Mouse (Mus musculus): ENCODE measurements around the gene Crygf. TPM values are rescaled to one million over a fixed set of nuclear protein-coding genes. Genes with fewer than 3 reads are reported as not detected.
"Not testable (repeated sequence)": the region's sequence is repeated elsewhere in the genome, so short reads cannot be mapped to it uniquely, and the experiment has no call there.

Gene Crygf
- not detected in 2 replicates for total RNA-seq (2015)
- not detected in 2 replicates for total RNA-seq (2017)

DNA sequence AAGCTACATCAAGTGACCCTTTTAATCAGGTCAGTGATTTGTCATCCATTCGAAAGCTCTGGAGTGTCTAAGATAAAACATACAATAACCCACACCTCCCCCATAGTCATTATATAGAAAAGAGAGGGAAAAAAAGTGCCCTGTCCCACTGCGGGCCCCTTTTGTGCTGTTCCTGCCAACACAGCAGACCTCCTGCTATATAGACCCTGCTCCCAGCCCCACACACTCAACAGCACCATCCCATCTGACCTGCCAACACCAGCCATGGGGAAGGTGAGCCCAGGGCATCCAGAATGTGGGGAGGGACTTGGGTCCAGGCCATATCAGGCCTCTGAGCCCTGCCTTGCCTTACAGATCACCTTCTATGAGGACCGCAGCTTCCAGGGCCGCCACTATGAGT is at the start of gene Crygf:
Crygf (plus strand) TSS at position 227 of the 400 bp plus-strand sequence.
- no peak for ATAC-seq (replicated peaks; ENCODE audit: poor library complexity)

DNA sequence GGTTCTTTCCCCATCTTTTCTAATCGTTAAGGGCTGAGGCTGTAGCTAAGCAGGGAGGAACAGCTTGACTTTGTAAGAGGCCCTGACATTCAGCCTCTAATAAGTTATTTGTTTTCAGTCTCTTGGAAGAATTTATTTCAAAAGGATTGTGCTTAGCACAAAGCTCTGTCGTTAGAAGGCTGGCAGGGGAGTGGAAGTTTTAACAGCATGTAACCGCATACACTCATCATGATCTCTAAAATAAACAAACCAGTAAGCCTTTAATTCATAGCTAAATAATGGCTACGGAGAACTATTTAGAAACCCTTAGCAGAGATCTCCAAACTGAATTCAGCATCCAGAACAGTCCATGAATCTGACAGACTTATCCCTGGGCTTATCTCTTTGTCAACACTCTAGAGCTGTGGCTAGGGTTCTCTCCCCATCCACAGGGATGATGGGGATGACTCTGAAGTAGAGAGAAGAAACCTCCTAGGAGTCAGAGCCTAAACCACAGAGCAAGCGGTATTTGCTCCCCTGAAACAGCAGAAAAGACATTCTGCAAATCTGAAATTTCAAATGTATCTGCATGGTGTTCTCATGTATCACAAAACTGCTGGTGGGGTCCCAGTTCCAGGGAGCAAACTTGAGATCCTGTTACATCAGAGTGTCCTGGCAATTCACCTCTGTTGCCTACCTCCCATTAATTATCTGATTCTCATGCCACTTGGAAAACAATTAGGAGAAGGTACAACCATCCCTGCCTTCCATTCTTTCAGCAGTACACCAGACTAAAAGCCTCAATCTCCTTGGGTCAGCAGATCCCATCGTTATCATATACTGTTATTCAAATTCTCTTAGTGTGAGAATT is 734 bp upstream of the Crygf start:
- ATAC-seq (replicated peaks; ENCODE audit: poor library complexity): no peak

DNA sequence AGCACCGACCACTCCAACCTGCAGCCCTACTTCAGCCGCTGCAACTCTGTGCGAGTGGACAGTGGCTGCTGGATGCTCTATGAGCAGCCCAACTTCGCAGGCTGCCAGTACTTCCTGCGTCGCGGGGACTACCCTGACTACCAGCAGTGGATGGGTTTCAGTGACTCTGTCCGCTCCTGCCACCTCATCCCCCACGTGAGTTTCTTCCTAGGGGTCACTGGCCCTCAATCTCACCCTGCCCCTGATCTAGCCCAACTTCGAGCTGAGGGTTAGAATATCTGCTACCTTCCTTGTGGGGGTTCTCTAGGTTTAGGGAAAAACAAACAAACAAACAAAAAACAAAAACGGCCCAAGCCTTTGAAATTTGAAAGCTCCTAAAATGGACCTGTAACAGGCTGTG is 376 bp downstream of the Crygf start:
- not testable (repeated sequence) for ATAC-seq (replicated peaks; ENCODE audit: poor library complexity)

DNA sequence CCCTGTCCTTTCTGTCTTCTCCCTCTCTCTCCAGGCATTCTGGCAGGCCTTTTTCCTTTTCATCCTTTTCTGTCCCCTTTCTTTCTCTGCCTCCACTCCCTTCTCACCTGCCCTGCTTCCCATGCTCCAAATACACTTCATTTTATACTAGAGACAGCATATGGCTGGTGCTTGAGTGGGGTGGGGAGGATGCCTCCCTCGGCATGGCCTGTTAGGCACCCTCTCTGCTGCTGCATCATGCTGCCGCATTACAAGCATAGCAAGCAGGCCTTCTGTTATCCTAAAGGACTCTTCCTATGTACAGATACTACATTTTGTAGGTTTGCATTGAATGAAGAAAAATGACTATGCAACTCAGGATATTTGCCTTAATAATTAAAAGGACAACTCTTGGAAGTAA is 3.7 kb downstream of the Crygf start:
- ATAC-seq (replicated peaks; ENCODE audit: poor library complexity): no peak

DNA sequence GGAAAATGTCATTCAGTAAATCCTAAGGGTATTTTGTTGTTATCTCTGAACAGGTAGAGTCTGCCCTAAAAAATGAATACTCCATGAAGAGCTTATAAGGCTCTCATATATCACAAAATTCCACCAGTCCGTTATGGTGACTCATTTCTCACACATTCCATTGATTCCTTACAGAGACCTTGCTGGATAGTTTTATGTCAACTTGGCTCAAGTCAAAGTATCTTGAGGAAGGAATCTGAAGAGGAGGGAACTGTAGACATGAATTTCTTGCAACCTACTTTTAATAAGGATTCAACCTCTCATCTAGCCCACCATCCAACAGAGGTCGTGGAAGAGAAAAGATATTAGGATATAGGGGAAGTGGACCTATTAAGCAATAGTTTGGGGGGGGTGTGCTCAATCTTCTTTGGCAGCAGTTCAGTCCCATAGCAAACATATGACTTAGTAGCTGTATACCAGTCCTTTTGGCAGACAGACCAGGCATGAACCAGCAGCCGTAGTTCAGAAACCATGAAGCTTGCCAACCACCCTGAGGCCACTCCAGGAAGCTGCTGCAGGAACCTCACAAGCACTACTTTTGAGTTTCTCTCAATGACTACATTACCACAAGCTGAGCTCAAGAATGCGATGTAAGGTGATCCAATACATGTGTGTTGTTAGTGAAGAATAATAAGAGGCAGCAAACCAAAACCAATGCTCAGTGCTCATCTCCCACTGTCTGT is 5.9 kb downstream of the Crygf start:
- no peak for ATAC-seq (replicated peaks; ENCODE audit: poor library complexity)

Other genes with a start within 250 kb of the Crygf start
- 0.12 TPM in 1 of 2 replicates, not detected in the other for gene Map2, start 248.8 kb downstream of the Crygf start, total RNA-seq (2015)
- not detected in 2 replicates for gene Map2, start 248.8 kb downstream of the Crygf start, total RNA-seq (2017)

All from megakaryocyte progenitor cell, adult 5-6 weeks (primary cell).